Mouse (Mus musculus): ENCODE measurements at regions not wholly inside any gene's neighbourhood (a gene's known extent, or its start where the extent isn't known, plus 50 kb on each side); places are given as distances from the start of the nearest gene placed in this dataset.

DNA sequence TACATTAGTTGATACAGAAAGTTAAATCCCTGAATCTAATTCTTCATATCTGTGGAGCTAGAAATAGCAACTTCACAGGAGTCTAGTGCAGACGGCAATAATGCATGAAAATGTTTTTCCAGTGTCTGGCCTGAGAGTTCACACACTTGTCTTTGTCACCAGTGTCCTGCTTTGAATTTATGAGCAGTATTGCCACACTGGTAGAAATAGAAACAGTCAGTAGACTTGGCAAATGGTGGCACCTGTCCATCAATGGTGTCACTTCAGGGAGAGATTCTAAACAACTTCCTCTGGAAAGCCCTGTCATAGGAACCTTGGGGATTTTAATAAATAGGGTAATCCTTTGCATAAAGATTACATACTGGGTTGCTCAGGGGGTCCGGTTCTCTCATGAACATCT is 621.5 kb upstream of the Cdh11 start:
- TF ChIP-seq CTCF (IDR thresholded peaks at IDR 0.05; ENCODE audit: low read depth, low read length) (no peak), POLR2A (IDR thresholded peaks at IDR 0.05; ENCODE audit: extremely low read depth, insufficient read depth, low read length) (no peak)
